Mouse (Mus musculus) heart, postnatal 0 days (tissue): ENCODE measurements around the gene Dennd1a. TPM values are rescaled to one million over a fixed set of nuclear protein-coding genes. Genes with fewer than 3 reads are reported as not detected.

Experiments used
- ATAC-seq: fragments of 200-750 bp; cut with Nextera tagmentation; 2 replicates; pipeline ENCODE4 v1.8.0; 2017; ENCODE audit warnings: low read depth, moderate number of reproducible peaks, moderate library complexity; ENCODE audit not compliant: insufficient read depth
- DNase-seq: peaks from one replicate; pipeline ENCODE4 v3.0.0-alpha.2; 2016; ENCODE audit warnings: low spot score
- H3K27ac ChIP-seq: fragments of 300-500 bp; sonication (generic); 2 replicates; pipeline ENCODE4 v1.5.1; 2014; ENCODE audit warnings: low read depth, mild to moderate bottlenecking
- H3K27me3 ChIP-seq: fragments of 300-500 bp; sonication (generic); 2 replicates; pipeline ENCODE4 v1.6.1; 2014; ENCODE audit warnings: low read length, mixed read lengths; ENCODE audit not compliant: control insufficient read depth, insufficient read depth
- H3K36me3 ChIP-seq: fragments of 300-500 bp; sonication (generic); replicated peaks from 2 replicates; pipeline ENCODE4 v1.6.1; 2014; ENCODE audit warnings: low read length, mixed read lengths; ENCODE audit not compliant: control insufficient read depth, insufficient read depth
- H3K4me1 ChIP-seq: fragments of 300-500 bp; sonication (generic); 2 replicates; pipeline ENCODE4 v1.6.1; 2014; ENCODE audit warnings: antibody characterized with exemption; ENCODE audit not compliant: control insufficient read depth, insufficient read depth
- H3K4me2 ChIP-seq: fragments of 300-500 bp; sonication (generic); 2 replicates; pipeline ENCODE4 v1.6.1; 2014; ENCODE audit warnings: low read depth, mild to moderate bottlenecking, low read length, moderate library complexity
- H3K4me3 ChIP-seq: fragments of 300-500 bp; sonication (generic); 2 replicates; pipeline ENCODE4 v1.5.1; 2014; ENCODE audit warnings: low read depth, low read length
- H3K9ac ChIP-seq: fragments of 300-500 bp; sonication (generic); replicated peaks from 2 replicates; pipeline ENCODE4 v1.6.1; 2014; ENCODE audit warnings: low read depth, low read length, mixed read lengths
- H3K9me3 ChIP-seq: fragments of 300-500 bp; sonication (generic); replicated peaks from 2 replicates; pipeline ENCODE4 v1.6.1; 2016; ENCODE audit warnings: low read length; ENCODE audit not compliant: control insufficient read depth
- CTCF ChIP-seq: IDR thresholded peaks from 2 replicates; pipeline ENCODE4 v1.5.1; 2016; ENCODE audit warnings: antibody characterized with exemption, control low read depth, low read depth
- EP300 ChIP-seq: IDR thresholded peaks from 2 replicates; pipeline ENCODE4 v1.6.1; 2016; ENCODE audit warnings: antibody characterized with exemption, low read depth
- WGBS: fragments of 180-500 bp; shearing (Covaris S2); extraction: QIAGEN DNeasy Blood & Tissue Kit; methylation state at CpG from one replicate; pipeline ENCODE4 v1.1.7; 2014; 5-methylcytosine and 5-hydroxymethylcytosine counted together
- polyA plus RNA-seq: library from polyadenylated mRNA; unstranded; fragments of >200 nt; fragmentation: Nextera tagmentation; extraction: Ambion mirVana; gene quantifications from 2 replicates; pipeline ENCODE4 v1.2.1, GENCODE M21; 2015
- total RNA-seq: library from RNA; depleted of rRNA; stranded (reverse); fragments of >200 nt; gene quantifications from 2 replicates; pipeline ENCODE4 v1.2.3, GENCODE M21; 2014; ENCODE audit warnings: low replicate concordance

Gene Dennd1a
- total and polyA plus RNA-seq, 2 experiments from 2014 or later = 5.7 to 15.8 TPM

DNA sequence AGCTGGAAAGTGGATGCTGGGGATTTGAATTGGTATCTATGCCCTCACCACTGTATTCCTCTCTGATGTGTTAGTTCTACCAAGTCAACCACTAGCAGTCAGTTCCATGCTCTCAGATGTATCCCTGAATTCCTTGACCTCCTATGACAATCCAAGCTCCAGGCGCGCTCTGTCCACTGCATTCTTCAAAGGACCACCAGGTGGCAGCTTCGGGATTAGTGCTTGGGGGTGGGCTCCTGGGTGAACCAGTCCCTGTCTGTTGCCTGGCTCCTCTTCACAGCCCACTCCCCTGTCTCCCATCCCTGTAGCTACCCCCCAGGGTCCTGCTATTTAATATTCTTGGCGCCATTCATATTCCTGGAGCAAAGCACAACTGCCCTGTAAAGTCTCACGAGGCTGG is 512.6 kb downstream of the Dennd1a start:
- no peak overlapping the region for H3K27ac ChIP-seq
- H3K9ac ChIP-seq = no peak overlapping the region
- no peak overlapping the region for H3K4me3 ChIP-seq
- no peaks in the 10 kb centered on the region for H3K9me3 ChIP-seq
- no peaks in the 10 kb centered on the region for H3K36me3 ChIP-seq
- TF ChIP-seq EP300 (no peak), CTCF (peak; percentile 71)
- peak; percentile 31 for DNase-seq
- no peak overlapping the region for H3K4me2 ChIP-seq
- no peak for ATAC-seq
- peaks cover 13% of the 10 kb centered on the region; the same call in 1 of the 2 replicates for H3K4me1 ChIP-seq
- 21% methylated on average over 5 of the region's 5 CpGs for WGBS
- peaks cover 12% of the 10 kb centered on the region for H3K27me3 ChIP-seq

DNA sequence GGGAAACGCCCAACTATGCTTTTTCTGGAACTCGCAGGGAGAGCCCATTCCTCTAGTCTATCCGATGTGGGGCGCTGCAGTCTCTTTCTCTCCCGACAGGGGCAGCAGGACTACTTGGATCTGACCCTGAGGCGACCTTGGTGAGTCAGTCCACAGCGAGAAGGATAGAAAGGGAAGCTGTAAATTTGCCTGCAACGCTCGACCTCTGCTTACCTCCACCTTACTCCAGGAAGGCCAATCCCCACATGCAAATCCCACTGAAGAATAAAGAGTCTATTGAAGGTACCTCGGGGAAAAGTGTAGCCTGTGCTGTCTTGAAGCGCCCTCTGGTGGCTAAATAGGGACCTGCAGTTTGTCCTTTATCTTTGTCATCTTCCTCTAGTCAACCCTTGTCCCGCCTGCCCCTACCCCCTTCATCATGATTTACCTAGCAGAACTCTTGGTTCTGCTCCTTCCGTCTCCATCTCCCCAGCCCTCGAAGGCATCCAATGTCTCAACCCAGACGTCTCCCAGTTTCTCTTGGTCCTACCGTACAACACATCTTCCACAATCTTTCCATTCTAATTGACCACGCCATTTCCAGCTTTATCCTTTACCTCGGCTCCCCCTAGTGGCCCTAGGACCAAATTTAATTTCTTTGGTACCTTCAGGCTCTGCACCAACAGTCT is 515.4 kb downstream of the Dennd1a start:
- Histone ChIP-seq H3K27ac (no peak overlapping the region), H3K9me3 (no peaks in the 10 kb centered on the region), H3K9ac (no peak overlapping the region), H3K4me3 (peak overlapping the region; percentile 46), H3K36me3 (no peaks in the 10 kb centered on the region), H3K4me1 (peaks cover 13% of the 10 kb centered on the region), H3K27me3 (no peaks in the 10 kb centered on the region; the same call in 1 of the 2 replicates), H3K4me2 (peak overlapping the region; percentile 55)
- TF ChIP-seq EP300 (no peak), CTCF (peak; percentile 63)
- WGBS = under 1% methylated on average over 18 of the region's 18 CpGs
- DNase-seq (peak; percentile 90), ATAC-seq (peak; percentile 75)

DNA sequence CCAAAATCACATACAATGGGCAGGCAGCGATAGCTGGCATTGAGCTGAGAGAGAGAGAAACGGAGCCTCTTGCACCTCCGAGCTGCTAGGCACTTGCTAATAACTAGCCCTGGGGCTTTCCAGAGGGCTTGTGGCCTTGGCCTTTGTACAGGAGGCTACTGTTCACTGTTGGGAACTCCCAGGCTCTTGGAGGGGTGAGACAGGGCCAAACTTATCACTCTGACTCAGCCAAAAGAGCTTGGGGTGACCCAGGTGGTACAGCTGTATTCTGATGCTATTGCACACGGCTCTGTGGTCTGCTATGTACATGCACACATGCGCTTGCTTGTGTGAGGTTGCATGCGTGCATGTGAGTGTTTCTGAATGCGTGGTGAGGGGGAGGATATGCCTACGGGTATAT is 517.4 kb downstream of the Dennd1a start:
- H3K4me2 ChIP-seq = no peak overlapping the region
- no peaks in the 10 kb centered on the region for H3K36me3 ChIP-seq
- ATAC-seq (no peak), DNase-seq (no peak)
- H3K9ac ChIP-seq = no peak overlapping the region
- WGBS = 89% methylated on average over 8 of the region's 8 CpGs
- H3K9me3 ChIP-seq = no peaks in the 10 kb centered on the region
- TF ChIP-seq EP300 = no peak
- TF ChIP-seq CTCF = no peak
- H3K27ac ChIP-seq = no peak overlapping the region
- peaks cover 27% of the 10 kb centered on the region for H3K4me1 ChIP-seq
- H3K27me3 ChIP-seq = no peaks in the 10 kb centered on the region
- no peak overlapping the region for H3K4me3 ChIP-seq

DNA sequence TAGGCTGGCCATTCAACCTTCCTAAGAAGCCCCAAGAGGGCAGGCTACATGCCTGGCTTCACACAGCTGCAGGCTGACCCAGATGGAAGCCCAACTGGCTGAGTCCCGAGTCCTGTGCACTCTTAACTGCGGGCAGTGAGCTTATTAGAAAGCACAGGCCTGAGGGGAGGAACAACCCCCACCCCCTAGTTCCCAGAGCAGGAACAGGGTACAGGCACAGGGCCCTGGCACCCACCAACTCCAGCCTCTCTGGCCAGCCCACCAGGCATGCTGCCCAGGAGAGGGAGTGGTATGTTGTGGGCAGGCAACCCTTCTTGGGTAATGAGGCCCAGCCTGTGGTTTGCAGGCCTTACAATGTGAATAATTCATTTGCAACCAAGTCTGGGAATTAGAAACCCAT is 518.3 kb downstream of the Dennd1a start:
- 80% methylated on average over 2 of the region's 2 CpGs for WGBS
- no peak for ATAC-seq
- no peak overlapping the region for H3K27ac ChIP-seq
- no peak overlapping the region for H3K4me3 ChIP-seq
- no peaks in the 10 kb centered on the region for H3K36me3 ChIP-seq
- H3K9ac ChIP-seq = no peak overlapping the region
- no peaks in the 10 kb centered on the region for H3K27me3 ChIP-seq
- no peak overlapping the region for H3K4me2 ChIP-seq
- no peak for DNase-seq
- H3K4me1 ChIP-seq = peaks cover 30% of the 10 kb centered on the region
- TF ChIP-seq EP300 (no peak), CTCF (no peak)
- no peaks in the 10 kb centered on the region for H3K9me3 ChIP-seq

- Histone ChIP-seq H3K4me1 (peaks cover 30% of the 10 kb centered on the region), H3K9me3 (no peaks in the 10 kb centered on the region), H3K4me3 (no peak overlapping the region), H3K36me3 (no peaks in the 10 kb centered on the region), H3K27ac (peak overlapping the region; percentile 39; the same call in 1 of the 2 replicates), H3K27me3 (no peaks in the 10 kb centered on the region), H3K4me2 (no peak overlapping the region), H3K9ac (no peak overlapping the region)
- WGBS = 79% methylated on average over 3 of the region's 3 CpGs
- no peak for TF ChIP-seq CTCF
- TF ChIP-seq EP300 = no peak
- ATAC-seq (no peak), DNase-seq (no peak)
Observed at GRCm38 (mm10) chr2:37767739-37768138, 519.5 kb downstream of the Dennd1a start.

GRCm38 (mm10) chr2:37767080-37767547 is 520.1 kb downstream of the Dennd1a start:
- Histone ChIP-seq H3K4me2 (peak overlapping the region; percentile 25), H3K4me1 (peaks cover 30% of the 10 kb centered on the region), H3K9me3 (no peaks in the 10 kb centered on the region), H3K27me3 (no peaks in the 10 kb centered on the region), H3K4me3 (no peak overlapping the region), H3K9ac (no peak overlapping the region), H3K27ac (peak overlapping the region; percentile 39; the same call in 1 of the 2 replicates), H3K36me3 (no peaks in the 10 kb centered on the region)
- peak; percentile 73 for DNase-seq
- ATAC-seq = peak; percentile 15
- no peak for TF ChIP-seq EP300
- TF ChIP-seq CTCF = no peak
- WGBS = 11% methylated on average over 9 of the region's 9 CpGs
